Mouse (Mus musculus) gastrocnemius, postnatal 14 days (tissue): ENCODE data around the gene Rnf10. TPM values are rescaled to one million over a fixed set of nuclear protein-coding genes. Genes with fewer than 3 reads are reported as not detected.
"Not testable (repeated sequence)": the region's sequence is repeated elsewhere in the genome, so short reads cannot be mapped to it uniquely, and the experiment has no call there.

Experiments used
- DNase-seq: peaks from one replicate; pipeline ENCODE4 v3.0.0; 2021; ENCODE audit warnings: mixed read lengths
- intact Hi-C: fragments of 180-260 bp; cut with DNase I; formaldehyde crosslinking; loops from one replicate; pipeline ENCODE4 v1.15.1; 2025; ENCODE audit warnings: low total_unique reads
- long read RNA-seq, 2 experiments: library from polyadenylated mRNA; stranded (forward); transcript quantifications; one replicate each; pipeline ENCODE4 v2.0.0; 2021
- total RNA-seq, 2 experiments: library from RNA; stranded (reverse); gene quantifications; 2 replicates each; pipeline ENCODE4 v1.2.3; 2021

The Rnf10 gene
- total RNA-seq: 100 to 1,000 TPM; 238 to 257 TPM
- long read RNA-seq, experiment 1, transcript Rnf10-203 (17 exons, 3,476 nt): minor isoform, 17 of 266 reads
- long read RNA-seq, experiment 1, transcript Rnf10-201 (17 exons, 3,106 nt): minor isoform, 26 of 266 reads
- long read RNA-seq, experiment 1, transcript Rnf10-202 (17 exons, 3,112 nt): major isoform, 163 of 266 reads
- long read RNA-seq, experiment 1, partial matches to known transcripts: 35 of 266 reads
- long read RNA-seq, experiment 1, other reads (novel, unspliced or antisense): 23 of 266 reads
- long read RNA-seq, experiment 2, transcript Rnf10-201 (17 exons, 3,106 nt): minor isoform, 34 of 392 reads
- long read RNA-seq, experiment 2, transcript Rnf10-203 (17 exons, 3,476 nt): minor isoform, 24 of 392 reads
- long read RNA-seq, experiment 2, transcript Rnf10-202 (17 exons, 3,112 nt): major isoform, 268 of 392 reads
- long read RNA-seq, experiment 2, partial matches to known transcripts: 38 of 392 reads
- long read RNA-seq, experiment 2, other reads (novel, unspliced or antisense): 28 of 392 reads

DNA sequence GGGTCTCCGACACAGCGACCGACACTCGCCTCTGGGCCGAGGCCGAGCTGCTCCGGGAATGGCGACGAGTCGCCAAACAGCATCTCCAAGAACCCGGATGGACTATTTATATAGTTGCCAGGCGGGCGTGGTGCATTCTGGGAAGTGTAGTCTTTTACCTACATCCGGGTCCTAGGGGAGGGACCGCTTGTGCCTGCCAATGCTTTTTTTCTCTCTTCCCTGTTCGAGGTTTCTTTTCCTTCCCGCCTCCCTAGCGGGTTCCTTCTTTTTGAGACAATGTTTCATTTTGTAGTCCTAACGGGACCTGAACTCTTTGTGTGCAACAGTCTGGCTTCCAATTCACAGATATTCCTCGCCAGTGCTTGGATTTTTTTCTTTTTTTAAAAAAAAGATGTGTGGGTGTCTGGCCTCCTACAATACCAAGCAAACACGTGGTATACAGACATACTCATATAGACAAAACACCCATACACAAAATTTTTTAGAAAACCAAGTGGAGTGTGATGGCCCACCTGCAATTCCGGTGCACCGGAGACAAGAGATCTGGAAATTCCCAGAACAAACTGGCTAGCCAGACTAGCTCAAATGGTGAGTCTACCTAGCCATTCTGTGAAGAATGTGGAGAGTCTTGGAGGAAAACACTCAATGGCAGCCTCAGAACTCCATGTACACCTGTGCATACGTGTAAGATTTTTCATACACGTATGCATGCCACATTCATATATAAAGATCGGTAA lies at the start of gene Rnf10:
Rnf10 (minus strand) TSS at position 87 of the 737 bp plus-strand sequence.
- intact Hi-C loops: no loop called here
- peak; percentile 93 for DNase-seq

DNA sequence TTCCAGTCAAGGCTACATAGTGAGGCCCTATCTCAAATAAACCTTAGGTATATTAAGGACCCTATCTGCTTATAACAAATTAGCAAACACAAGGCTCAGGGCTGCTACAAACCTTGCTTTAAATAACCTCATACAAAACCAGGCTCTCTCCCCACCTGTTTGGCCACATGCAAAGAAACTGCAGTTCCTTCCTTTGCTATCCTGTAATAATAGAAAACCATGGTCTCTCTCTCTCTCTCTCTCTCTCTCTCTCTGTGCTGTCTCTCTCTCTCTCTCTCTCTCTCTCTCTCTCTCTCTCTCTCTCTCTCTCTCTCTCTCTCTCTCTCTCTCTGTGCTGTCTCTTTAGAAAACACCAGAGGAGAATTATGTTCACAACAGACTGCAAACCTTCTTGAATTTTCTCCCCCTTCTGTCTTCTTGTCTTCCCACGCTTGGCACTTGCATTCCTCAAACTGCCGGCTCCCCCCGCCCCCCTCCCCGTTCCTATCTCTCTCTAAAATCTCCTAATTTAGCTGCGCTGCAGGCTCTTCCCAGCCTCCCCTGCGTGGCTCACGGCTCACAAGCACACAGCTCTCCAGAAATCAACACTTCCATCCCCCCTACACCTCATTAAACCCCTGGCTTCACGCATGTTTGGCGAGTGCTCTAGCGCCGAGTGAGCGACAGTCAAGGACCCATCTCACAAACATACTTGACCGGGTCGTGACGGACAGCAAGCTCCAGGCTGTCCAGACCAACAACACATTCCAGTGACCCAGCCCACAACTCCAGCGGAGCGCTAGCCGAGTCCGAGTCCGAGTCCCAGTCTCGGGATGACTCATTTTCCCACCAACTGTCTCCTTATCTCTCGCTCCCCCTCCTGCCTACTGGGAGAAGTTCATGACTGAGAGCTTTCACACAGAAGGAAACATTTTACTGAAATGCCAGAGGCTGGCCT lies 46.6 kb upstream of the Rnf10 start:
- intact Hi-C loops: no loop called here
- peak; percentile 81 for DNase-seq

DNA sequence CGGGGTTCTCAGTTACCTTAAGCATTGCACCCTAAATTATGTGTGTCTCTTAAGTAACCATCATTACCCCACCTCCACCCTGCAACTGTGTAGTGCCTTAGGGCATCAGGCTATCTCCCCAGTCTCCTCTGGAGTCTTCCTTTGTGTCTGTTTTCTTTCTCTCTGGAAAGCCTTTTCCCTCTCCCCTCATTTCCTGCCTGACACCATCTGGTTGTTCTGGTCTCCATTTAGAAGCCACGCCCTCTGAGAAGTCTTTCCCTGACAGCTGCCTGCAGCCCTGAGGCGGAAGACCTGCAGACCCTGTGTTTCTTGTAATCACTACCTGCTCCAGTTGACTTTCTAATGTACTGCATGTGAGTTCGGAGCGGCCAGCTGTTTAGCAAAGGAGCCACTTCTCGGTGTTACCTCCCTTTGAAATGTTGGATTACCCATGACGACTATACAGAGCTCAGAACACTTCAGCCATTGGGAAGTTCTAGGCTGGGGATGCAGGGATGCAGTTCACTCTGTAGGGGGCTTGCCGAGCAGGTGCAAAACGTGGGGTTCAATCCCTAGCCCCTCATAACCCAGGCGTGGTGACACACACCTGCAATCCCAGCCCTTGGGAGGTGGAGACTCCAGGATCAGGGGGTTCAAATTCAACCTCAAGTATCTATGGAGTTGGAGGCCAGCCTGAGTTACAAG lies 45.1 kb upstream of the Rnf10 start:
- no peak for DNase-seq
- intact Hi-C loops: no loop called here

DNA sequence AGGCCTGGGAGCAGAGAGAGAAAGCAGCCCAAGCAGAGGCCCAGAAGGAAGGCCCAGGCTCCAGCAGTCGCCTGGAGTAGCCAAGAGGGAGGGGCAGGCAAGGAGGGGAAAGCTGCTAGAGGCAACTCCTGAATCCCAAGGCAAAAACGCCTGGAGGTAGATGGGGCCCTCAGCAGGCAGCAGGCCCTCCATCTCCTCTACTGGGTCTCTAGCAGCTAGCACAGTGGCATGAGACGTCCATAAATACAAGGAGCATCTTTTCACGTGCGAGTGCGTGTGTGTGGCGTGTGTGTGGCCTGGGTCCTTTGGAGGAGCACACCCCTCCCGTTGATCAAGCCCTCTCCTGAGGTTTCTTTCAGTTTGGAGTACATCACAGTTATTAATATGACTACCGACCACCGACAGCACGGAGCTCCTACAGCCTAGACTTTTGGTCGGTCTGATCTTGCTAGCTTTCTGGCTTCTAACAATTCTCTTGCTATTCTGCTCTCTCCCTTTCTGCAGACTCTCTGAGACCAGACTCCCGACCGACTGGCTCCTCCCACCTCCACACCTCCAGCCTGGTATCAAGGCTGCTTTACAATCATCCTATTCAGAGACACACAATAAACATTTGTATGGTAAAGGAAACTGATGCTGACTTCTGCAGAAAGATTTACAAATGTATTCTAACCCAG lies 44.4 kb upstream of the Rnf10 start:
- DNase-seq: peak; percentile 18
- intact Hi-C loops: no loop called here

DNA sequence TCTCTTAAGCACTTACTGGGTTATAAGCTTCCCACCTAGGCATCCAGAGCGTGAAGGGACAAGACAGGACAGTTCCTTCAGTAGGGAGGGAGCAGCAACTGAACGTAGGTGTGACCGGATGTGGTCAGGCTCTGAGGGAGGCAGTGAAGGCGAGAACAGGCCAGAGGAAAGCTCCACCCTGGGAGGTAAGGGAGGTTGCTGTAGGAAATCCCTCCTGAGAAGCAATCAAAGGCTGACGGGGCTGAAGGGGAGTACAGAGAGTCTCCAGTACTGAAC lies 40.9 kb upstream of the Rnf10 start:
- intact Hi-C loops: no loop called here
- DNase-seq: no peak

DNA sequence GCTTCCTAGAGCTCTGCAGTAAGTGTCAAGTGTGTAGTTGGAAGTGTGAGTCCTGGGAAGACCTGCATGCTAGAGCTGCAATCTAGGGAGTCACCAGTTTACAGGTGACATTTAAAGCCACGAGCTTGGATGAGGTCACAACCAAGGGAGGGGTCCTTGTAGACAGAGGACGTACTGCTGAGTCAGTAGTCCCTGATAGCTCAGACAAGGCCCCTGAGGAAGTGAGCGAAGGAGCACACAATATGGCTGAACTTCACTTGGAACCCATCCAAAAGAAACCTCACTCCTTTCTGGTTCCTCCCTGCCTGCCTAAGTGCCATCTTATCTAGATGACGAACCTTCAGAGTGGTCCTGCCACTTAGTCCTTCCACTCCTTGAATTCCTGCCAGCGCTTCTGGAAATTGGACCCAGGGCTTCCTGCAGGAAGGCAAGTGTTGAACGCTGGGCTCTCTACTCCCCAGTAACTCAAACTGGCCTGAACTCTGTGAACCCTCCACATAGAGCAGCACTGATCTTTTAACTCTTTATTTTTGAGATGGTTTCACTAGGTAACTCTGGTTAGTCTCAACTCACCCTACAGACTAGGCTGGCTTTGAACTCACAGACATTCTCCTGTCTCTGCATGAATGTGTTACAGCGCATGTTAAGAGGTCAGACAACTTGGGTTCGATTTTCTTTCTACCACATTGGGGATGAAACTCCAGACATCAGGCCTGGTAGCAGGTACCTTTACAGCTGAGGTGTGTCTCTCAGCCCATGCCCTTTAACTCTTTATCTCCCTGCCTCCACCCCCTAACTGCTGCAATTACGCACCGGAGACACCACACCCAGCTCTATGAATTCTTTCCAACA lies 40.3 kb upstream of the Rnf10 start:
- intact Hi-C loops: no loop called here
- no peak for DNase-seq

DNA sequence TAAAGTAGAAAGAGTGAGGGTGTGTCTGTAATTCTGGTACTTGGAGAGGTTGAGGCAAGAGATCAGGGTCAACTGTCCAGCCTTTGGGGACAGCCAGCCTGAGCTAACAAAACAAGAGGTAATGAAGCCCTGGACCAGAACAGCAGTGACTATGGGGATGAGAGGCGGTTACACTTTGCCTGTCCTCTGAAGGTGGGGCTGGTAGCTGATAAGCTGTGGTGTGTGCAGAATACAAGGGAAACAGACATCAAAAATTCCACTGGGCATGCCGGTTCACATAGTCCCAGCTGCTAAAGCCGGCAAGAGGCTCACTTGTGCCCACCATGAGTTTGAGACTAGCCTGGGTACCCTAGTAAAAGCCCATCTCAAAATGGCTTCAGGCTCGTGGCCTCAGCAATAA lies 39.7 kb upstream of the Rnf10 start:
- intact Hi-C loops: no loop called here

DNA sequence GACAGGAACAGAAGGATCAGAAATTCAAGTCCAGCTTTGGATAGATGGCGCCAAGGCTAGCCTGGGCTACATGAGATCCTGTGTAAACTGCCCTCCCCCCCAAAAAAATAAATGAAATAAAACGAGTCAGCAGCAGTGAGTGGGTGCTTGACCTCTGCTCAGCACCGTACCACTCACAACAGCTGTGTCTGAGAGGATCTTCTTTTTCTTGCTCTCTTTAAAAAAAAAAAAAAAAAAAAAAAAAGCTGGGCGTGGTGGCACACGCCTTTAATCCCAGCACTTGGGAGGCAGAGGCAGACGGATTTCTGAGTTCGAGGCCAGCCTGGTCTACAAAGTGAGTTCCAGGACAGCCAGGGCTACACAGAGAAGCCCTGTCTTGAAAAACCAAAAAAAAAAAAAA lies 29.5 kb upstream of the Rnf10 start:
- DNase-seq: not testable (repeated sequence)
- intact Hi-C loops: loop anchor here (5.0 kb wide), 1 partner anchor 45 kb away; the partner anchor contains the start of gene Cox6a1

More for the DNA sequence above, 39.7 kb upstream of the Rnf10 start:
- no peak for DNase-seq

DNA sequence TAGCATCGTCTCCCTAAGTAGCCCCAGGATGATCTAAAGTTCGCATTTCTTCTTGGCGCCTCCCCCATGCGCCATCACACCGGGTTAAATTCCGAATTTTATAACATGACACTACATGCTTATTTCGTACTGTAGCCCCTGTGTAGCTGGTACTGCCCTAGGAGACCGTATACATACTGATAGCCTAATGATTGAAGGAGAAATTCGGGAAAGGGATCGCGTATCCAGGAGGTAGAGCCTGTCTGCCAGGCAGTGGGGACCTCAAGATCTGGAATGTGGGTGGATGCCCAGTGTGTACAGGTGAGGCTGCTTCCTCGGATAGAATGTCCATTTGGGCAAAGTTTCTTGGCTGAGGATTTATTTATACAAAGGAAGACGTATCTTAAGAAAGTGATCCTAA lies 28.9 kb upstream of the Rnf10 start:
- no peak for DNase-seq
- intact Hi-C loops: loop anchor here (5.0 kb wide), 1 partner anchor 46 kb away; the partner anchor contains the start of gene Cox6a1

DNA sequence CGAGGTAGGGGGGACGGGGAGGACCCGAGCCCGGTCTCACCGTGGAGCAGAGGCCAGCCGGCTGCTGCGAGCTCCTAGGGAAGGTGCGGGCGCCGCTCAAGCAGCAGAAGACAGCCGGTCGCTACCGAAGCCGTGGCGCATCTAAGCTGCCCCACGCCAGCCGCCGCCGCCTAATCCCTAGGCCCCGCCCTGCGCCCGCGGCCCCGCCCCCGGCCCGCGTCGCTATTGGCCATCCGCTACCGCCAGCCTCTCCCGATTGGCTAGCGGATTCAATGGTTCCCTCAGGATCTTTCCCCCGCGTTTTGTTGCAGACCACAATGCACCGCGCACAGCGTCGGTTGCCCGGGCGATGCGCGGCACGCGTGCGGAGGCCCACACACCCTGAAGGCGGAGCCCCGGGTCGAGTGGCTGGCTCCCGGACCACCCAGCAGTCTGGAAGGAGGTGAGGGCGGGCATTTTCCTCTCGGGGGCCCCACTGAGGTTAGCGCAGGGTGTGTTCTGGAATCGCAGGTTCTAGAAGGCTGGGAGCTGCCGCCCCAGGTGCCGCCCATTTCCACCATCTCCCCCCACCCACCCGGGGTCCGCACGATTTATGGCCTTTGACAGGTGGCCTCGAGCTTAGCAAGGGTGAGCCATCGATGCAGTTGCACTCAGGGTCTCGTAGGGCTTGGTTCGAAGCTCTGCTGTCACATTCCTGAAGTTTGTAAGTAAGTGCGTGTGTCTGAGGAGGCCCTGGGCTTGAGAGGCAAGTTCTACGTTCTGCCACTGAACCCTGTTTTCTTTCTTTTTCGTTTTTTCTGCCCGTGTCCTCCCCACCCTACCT lies 28.3 kb upstream of the Rnf10 start, which contains the start of gene Dynll1:
Dynll1 (minus strand) TSS at position 208 of the 823 bp plus-strand sequence.
- intact Hi-C loops: loop anchor here (5.0 kb wide), 1 partner anchor 46 kb away; the partner anchor contains the start of gene Cox6a1

DNA sequence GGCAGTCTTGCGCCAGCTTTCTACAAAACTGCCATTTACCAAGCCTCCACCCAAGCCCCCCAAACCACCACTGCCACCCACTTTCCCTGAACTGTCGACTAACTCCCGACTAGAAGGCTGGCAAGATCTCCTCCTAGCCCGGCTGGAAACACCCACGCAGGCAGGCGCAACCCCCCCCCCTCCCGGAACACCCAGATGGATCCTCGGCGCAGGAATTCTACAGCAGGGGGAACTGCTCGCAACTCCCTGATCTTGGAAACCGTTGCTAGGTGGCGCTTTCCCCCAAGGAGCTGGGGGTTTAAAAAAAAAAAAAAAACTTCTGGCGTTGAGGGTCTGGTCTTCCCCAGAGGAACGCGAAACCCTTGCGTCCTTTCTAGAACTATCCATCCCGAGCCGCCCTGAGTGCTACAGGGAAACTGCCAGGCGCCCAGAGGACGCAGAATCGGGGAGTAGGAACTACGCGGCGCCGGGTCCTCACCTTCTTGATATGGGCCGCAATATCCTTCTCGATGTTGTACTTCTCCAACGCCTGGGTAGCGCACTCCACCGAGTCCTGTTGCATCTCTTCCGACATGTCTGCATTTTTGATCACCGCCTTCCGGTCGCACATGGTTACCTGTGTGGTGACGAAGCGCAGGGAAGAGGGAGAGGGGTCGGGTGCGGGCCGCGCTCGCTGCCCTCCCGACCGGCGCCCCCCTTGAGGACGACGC lies 27.5 kb upstream of the Rnf10 start:
- peak; percentile 58 for DNase-seq
- intact Hi-C loops: loop anchor here (5.0 kb wide), 1 partner anchor 47 kb away; the partner anchor contains the start of gene Cox6a1

More for the DNA sequence above, 28.3 kb upstream of the Rnf10 start, which contains the start of gene Dynll1:
- peak; percentile 98 for DNase-seq

DNA sequence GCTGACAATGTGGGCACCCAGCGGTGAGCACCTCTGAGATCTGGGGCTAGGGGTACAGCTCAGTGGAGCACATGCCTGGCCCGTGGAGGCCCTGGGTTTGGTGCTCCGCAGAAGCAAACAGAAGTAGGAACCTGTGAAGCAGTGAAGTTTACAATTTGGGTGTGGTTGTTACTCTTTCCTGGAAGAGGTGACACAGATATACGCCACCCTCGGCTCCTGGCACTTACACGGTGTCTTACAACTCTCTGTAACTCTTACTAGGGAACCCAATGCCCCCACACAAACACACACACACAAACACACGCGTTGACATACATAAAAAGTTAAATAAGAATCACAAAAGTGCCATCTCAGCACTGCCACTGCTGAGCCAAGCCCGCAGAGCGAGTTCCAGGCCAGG lies 23.6 kb upstream of the Rnf10 start:
- DNase-seq: no peak
- intact Hi-C loops: no loop called here

DNA sequence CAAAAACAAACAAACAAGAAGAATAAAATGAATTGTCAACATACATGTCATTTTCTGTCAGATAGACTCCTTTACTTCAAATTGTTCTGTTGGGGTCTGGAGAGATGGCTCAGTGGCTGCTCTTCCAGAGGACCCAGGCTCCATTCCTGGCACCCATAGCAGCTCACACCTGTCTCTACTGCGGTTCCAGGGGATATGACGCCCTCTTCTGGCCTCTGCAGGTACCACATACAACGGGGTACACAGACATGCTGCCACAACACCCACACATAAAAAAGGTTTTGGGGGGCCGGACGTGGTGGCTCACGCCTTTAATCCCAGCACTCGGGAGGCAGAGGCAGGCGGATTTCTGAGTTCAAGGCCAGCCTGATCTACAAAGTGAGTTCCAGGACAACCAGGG lies 21.5 kb upstream of the Rnf10 start:
- DNase-seq: no peak
- intact Hi-C loops: no loop called here

DNA sequence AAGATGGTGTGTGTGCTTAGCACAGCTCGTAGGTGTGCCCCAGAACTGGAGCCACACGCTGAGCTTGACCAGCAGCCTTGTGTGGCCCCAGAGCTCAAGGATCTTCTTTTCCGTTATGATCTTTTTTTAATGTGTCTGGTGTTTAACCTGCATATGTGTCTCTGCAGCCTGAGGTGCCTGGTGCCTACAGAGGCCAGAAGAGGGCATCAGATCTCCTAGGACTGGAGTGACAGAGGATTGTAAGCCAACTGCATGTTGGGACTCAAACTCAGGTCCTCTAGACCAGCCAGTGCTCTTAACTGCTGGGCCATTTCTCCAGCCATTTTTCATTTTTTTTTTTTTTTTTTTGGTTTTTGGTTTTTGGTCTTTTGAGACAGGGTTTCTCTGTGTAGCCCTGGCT lies 12.0 kb upstream of the Rnf10 start:
- DNase-seq: no peak
- intact Hi-C loops: no loop called here

DNA sequence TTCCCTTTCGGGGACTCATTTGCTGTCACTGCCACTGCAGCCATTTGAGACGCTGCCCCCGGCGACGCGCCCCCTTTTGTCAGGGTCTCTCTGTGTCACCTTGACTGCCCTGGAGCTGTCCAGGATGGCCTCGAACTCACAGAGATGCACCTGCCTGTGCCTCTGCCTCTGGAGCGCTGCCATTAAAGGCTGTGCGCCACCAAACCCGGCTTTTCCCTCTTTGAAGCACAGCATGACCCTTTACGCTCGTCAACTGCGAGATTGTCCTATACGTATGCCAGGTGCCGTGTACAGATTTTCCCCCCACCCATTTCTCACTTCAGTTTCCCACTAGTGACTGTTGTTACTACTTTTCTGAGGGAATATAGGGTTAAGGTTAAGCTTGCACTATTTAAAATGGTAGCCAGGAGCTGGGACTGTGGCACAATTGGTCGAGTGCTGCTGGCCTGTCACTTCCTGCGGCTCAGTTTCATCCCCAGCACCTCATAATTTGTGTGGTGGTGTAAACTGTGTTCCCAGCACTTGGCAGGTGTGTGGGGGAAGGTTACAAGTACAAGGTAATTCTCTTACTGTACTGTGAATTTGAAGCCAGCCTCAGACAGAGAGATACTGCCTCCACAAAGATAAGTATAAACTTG lies 7.5 kb upstream of the Rnf10 start:
- intact Hi-C loops: no loop called here
- no peak for DNase-seq
